Mouse (Mus musculus) liver, embryonic 14.5 days (tissue): ENCODE data around the gene Moap1. TPM values are rescaled to one million over a fixed set of nuclear protein-coding genes. Genes with fewer than 3 reads are reported as not detected.

Source experiments
- ATAC-seq: fragments of 200-750 bp; cut with Nextera tagmentation; 2 replicates; pipeline ENCODE4 v1.8.0; 2017; ENCODE audit warnings: moderate number of reproducible peaks, mild to moderate bottlenecking, moderate library complexity; ENCODE audit not compliant: insufficient read depth
- DNase-seq, 3 experiments: peaks; one replicate each; pipeline ENCODE4 v3.0.0-alpha.2; 2012 to 2013; ENCODE audit warnings: low read depth in 3 of 3, low spot score in 3 of 3
- H3K27ac ChIP-seq: fragments of 300-500 bp; sonication (generic); 2 replicates; pipeline ENCODE4 v1.5.1; 2014; ENCODE audit warnings: moderate library complexity, mild to moderate bottlenecking, control low read depth, inconsistent platforms
- H3K27me3 ChIP-seq: fragments of 300-500 bp; sonication (generic); 2 replicates; pipeline ENCODE4 v1.6.1; 2014; ENCODE audit warnings: mild to moderate bottlenecking, low read length, moderate library complexity; ENCODE audit not compliant: control insufficient read depth, insufficient read depth
- H3K36me3 ChIP-seq: fragments of 300-500 bp; sonication (generic); replicated peaks from 2 replicates; pipeline ENCODE4 v1.6.1; 2014; ENCODE audit warnings: low read depth; ENCODE audit not compliant: control insufficient read depth, insufficient read depth
- H3K4me1 ChIP-seq, 2 experiments: fragments of 200-500 bp in 1 of 2; fragments of 300-500 bp in 1 of 2; sonication (generic) in 1 of 2; replicated peaks; 2 replicates each; pipeline ENCODE4 v1.6.1; 2012 to 2014; ENCODE audit warnings: antibody characterized with exemption in 1 of 2, inconsistent platforms in 1 of 2, low read length in 1 of 2; ENCODE audit not compliant: control insufficient read depth in 2 of 2, insufficient read depth in 2 of 2
- H3K4me2 ChIP-seq: fragments of 300-500 bp; sonication (generic); 2 replicates; pipeline ENCODE4 v1.6.1; 2014; ENCODE audit warnings: low read depth, mild to moderate bottlenecking, control low read depth, moderate library complexity
- H3K4me3 ChIP-seq, 2 experiments: fragments of 200-500 bp in 1 of 2; fragments of 300-500 bp in 1 of 2; sonication (generic) in 1 of 2; 2 replicates each; pipeline ENCODE4 v1.5.1; 2012 to 2014; ENCODE audit warnings: low read depth in 2 of 2, low read length in 2 of 2, mild to moderate bottlenecking in 2 of 2, control low read depth in 1 of 2, inconsistent platforms in 1 of 2, moderate library complexity in 1 of 2; ENCODE audit not compliant: insufficient read depth in 1 of 2
- H3K9ac ChIP-seq: fragments of 300-500 bp; sonication (generic); replicated peaks from 2 replicates; pipeline ENCODE4 v1.6.1; 2014; ENCODE audit warnings: mild to moderate bottlenecking, control low read depth, moderate library complexity
- H3K9me3 ChIP-seq: fragments of 300-500 bp; sonication (generic); 2 replicates; pipeline ENCODE4 v1.6.1; 2016; ENCODE audit warnings: low read length, mixed read lengths; ENCODE audit not compliant: control insufficient read depth
- CTCF ChIP-seq: IDR thresholded peaks from 2 replicates; pipeline ENCODE4 v1.5.1; 2016; ENCODE audit warnings: antibody characterized with exemption, low read depth, control low read depth
- EP300 ChIP-seq: IDR thresholded peaks from 2 replicates; pipeline ENCODE4 v1.6.1; 2016; ENCODE audit warnings: antibody characterized with exemption, low read depth
- WGBS: fragments of 180-500 bp; shearing (Covaris S2); extraction: QIAGEN DNeasy Blood & Tissue Kit; methylation state at CpG from one replicate; pipeline ENCODE4 v1.1.7; 2014; ENCODE audit not compliant: insufficient replicate concordance; 5-methylcytosine and 5-hydroxymethylcytosine counted together
- polyA plus RNA-seq, 2 experiments: library from polyadenylated mRNA; depleted of rRNA in 1 of 2; stranded (reverse) in 1 of 2; unstranded in 1 of 2; fragments of >200 nt; fragmentation: Nextera tagmentation in 1 of 2; extraction: Ambion mirVana in 1 of 2; gene quantifications; 2 replicates each; pipeline versions ENCODE4 v1.2.1 to v1.2.3; 2012 to 2014

Gene Moap1
- polyA plus RNA-seq (2012; rRNA removed) (1.1 and 1.8 TPM in 2 replicates), polyA plus RNA-seq (2014; fragmentation: Nextera tagmentation; extraction: Ambion mirVana) (5.6 and 6.7 TPM in 2 replicates)

GRCm38 (mm10) chr12:102743589-102744574 lies at the start of gene Moap1, which contains the start of gene Tmem251:
Moap1 (minus strand) TSS chr12:102743661.
Tmem251 (plus strand) TSS chr12:102743762.
- Histone ChIP-seq H3K27ac (peak within 1 kb of the TSS; percentile 77), H3K4me1 (peaks cover 13 to 22% of the 10 kb centered on the region in 2 experiments), H3K4me3 (peak within 1 kb of the TSS; percentile 77 to 98), H3K9me3 (no peaks in the 10 kb centered on the region), H3K27me3 (no peaks in the 10 kb centered on the region), H3K9ac (peak within 1 kb of the TSS; percentile 95), H3K4me2 (peak within 1 kb of the TSS; percentile 86), H3K36me3 (peaks cover 7% of the 10 kb centered on the region)
- under 1% methylated on average over 63 of the region's 63 CpGs for WGBS
- DNase-seq (peak; percentile 80 to 82 (median 80)), ATAC-seq (peak; percentile 97)
- TF ChIP-seq EP300: no peak
- TF ChIP-seq CTCF: peak; percentile 33; the same call in 1 of the 2 replicates

GRCm38 (mm10) chr12:102787927-102788326 lies 44.5 kb upstream of the Moap1 start:
- Histone ChIP-seq H3K36me3 (peaks cover 25% of the 10 kb centered on the region), H3K27me3 (no peaks in the 10 kb centered on the region), H3K9me3 (no peaks in the 10 kb centered on the region), H3K4me2 (peak overlapping the region; percentile 20; the same call in 1 of the 2 replicates), H3K9ac (no peak overlapping the region), H3K4me3 (no peak overlapping the region), H3K27ac (peak overlapping the region; percentile 33; the same call in 1 of the 2 replicates), H3K4me1 (0 out of 4 replicates have a peak, but pooled peaks cover 0 to 2% of the 10 kb centered on the region in 2 experiments)
- TF ChIP-seq EP300: no peak
- TF ChIP-seq CTCF: no peak
- DNase-seq (peak in 2 of 3 experiments; percentile 7 to 15), ATAC-seq (peak; percentile 72)
- WGBS: 78% methylated on average over 7 of the region's 7 CpGs

GRCm38 (mm10) chr12:102785593-102785985 lies 42.1 kb upstream of the Moap1 start:
- Histone ChIP-seq H3K36me3 (peaks cover 20% of the 10 kb centered on the region), H3K4me3 (no peak overlapping the region), H3K27me3 (no peaks in the 10 kb centered on the region), H3K4me2 (no peak overlapping the region), H3K4me1 (0 out of 4 replicates have a peak, but pooled peaks cover 0 to 2% of the 10 kb centered on the region in 2 experiments), H3K9me3 (no peaks in the 10 kb centered on the region), H3K9ac (no peak overlapping the region), H3K27ac (no peak overlapping the region)
- DNase-seq: no peak
- WGBS: 83% methylated on average over 5 of the region's 5 CpGs
- no peak for TF ChIP-seq EP300
- TF ChIP-seq CTCF: no peak
- ATAC-seq: no peak

- ATAC-seq (no peak), DNase-seq (no peak)
- TF ChIP-seq CTCF (no peak), EP300 (no peak)
- H3K4me3 ChIP-seq: no peak overlapping the region
- H3K9me3 ChIP-seq: no peaks in the 10 kb centered on the region
- H3K27ac ChIP-seq: no peak overlapping the region
- 0 out of 4 replicates have a peak, but pooled peaks cover 0 to 2% of the 10 kb centered on the region in 2 experiments for H3K4me1 ChIP-seq
- H3K4me2 ChIP-seq: no peak overlapping the region
- H3K36me3 ChIP-seq: peaks cover 20% of the 10 kb centered on the region
- H3K9ac ChIP-seq: no peak overlapping the region
- WGBS: 82% methylated on average over 19 of the region's 19 CpGs
- no peaks in the 10 kb centered on the region for H3K27me3 ChIP-seq
Observed at GRCm38 (mm10) chr12:102784899-102785592, 41.6 kb upstream of the Moap1 start.
